Mouse (Mus musculus) hindbrain, postnatal 0 days (tissue): ENCODE data around the gene Pigl. TPM values are rescaled to one million over a fixed set of nuclear protein-coding genes. Genes with fewer than 3 reads are reported as not detected.

ENCODE experiments used
- ATAC-seq: fragments of 200-750 bp; cut with Nextera tagmentation; 2 replicates; pipeline ENCODE4 v1.8.0; 2017; ENCODE audit warnings: mild to moderate bottlenecking, moderate TSS enrichment, moderate library complexity
- DNase-seq: peaks from one replicate; pipeline ENCODE4 v3.0.0-alpha.2; 2015; ENCODE audit warnings: low spot score
- H3K27ac ChIP-seq: fragments of 300-500 bp; sonication (generic); 2 replicates; pipeline ENCODE4 v1.5.1; 2014; ENCODE audit warnings: mild to moderate bottlenecking
- H3K27me3 ChIP-seq: fragments of 300-500 bp; sonication (generic); 2 replicates; pipeline ENCODE4 v1.6.1; 2014; ENCODE audit warnings: low read length, mixed read lengths; ENCODE audit not compliant: insufficient read depth
- H3K36me3 ChIP-seq: fragments of 300-500 bp; sonication (generic); 2 replicates; pipeline ENCODE4 v1.6.1; 2014; ENCODE audit warnings: low read length, mixed read lengths; ENCODE audit not compliant: insufficient read depth
- H3K4me1 ChIP-seq: fragments of 300-500 bp; sonication (generic); 2 replicates; pipeline ENCODE4 v1.6.1; 2014; ENCODE audit warnings: antibody characterized with exemption, low read length, mixed read lengths; ENCODE audit not compliant: insufficient read depth
- H3K4me2 ChIP-seq: fragments of 300-500 bp; sonication (generic); 2 replicates; pipeline ENCODE4 v1.6.1; 2014; ENCODE audit warnings: low read depth, mild to moderate bottlenecking, low read length, moderate library complexity, mixed read lengths
- H3K4me3 ChIP-seq: fragments of 300-500 bp; sonication (generic); 2 replicates; pipeline ENCODE4 v1.5.1; 2014; ENCODE audit warnings: low read length
- H3K9ac ChIP-seq: fragments of 300-500 bp; sonication (generic); replicated peaks from 2 replicates; pipeline ENCODE4 v1.6.1; 2014; ENCODE audit warnings: mild to moderate bottlenecking, low read length, moderate library complexity, mixed read lengths
- H3K9me3 ChIP-seq: fragments of 300-500 bp; sonication (generic); 2 replicates; pipeline ENCODE4 v1.6.1; 2016; ENCODE audit warnings: low read length, mixed read lengths
- CTCF ChIP-seq: IDR thresholded peaks from 2 replicates; pipeline ENCODE4 v1.5.1; 2016; ENCODE audit warnings: antibody characterized with exemption, control low read depth, low read depth
- WGBS: fragments of 180-500 bp; shearing (Covaris S2); extraction: QIAGEN DNeasy Blood & Tissue Kit; methylation state at CpG from one replicate; pipeline ENCODE4 v1.1.7; 2014; 5-methylcytosine and 5-hydroxymethylcytosine counted together
- polyA plus RNA-seq: library from polyadenylated mRNA; unstranded; fragments of >200 nt; fragmentation: Nextera tagmentation; extraction: Ambion mirVana; gene quantifications from 2 replicates; pipeline ENCODE4 v1.2.1, GENCODE M21; 2015
- total RNA-seq: library from RNA; depleted of rRNA; stranded (reverse); fragments of >200 nt; gene quantifications from 2 replicates; pipeline ENCODE4 v1.2.3, GENCODE M21; 2014; rRNA removed

Gene Pigl
- total RNA-seq, result 5.9 and 6.7 TPM in 2 replicates
- polyA plus RNA-seq, result 6.6 and 6.9 TPM in 2 replicates

- Histone ChIP-seq H3K4me2 (peak within 1 kb of the TSS; percentile 96), H3K4me3 (peak within 1 kb of the TSS; percentile 95), H3K27me3 (no peaks in the 10 kb centered on the region), H3K9ac (peak within 1 kb of the TSS; percentile 98), H3K9me3 (no peaks in the 10 kb centered on the region), H3K4me1 (no peaks in the 10 kb centered on the region; the same call in 1 of the 2 replicates), H3K27ac (peak within 1 kb of the TSS; percentile 98), H3K36me3 (no peaks in the 10 kb centered on the region)
- under 1% methylated on average over 33 of the region's 33 CpGs for WGBS
- DNase-seq (peak; percentile 93), ATAC-seq (peak; percentile 84)
- TF ChIP-seq CTCF, result no peak
Measured at GRCm38 (mm10) chr11:62458276-62458724, at the start of gene Pigl, which contains the start of gene Ncor1. Gene Pigl (plus strand): TSS chr11:62458460. Gene Ncor1 (minus strand): TSS chr11:62458541.

DNA sequence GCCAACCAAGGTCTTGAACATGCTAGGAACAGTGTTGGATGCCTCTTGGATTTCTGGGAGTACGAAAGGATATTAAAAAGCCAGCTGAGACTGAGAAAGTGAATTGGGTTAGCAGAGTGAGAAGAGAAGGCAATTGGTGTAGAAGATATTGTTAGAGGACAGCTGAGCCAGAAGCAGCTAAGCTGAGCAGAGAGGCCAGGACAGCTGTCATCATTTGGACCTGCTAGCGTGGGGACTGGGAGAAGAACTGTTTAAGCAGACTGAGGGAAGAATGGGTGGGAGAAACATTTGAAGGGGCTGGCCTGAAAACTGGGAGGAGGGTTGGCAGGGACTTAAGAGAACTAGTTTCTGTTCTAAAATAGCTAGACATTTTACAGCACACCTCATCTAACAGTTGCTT lies 49.4 kb upstream of the Pigl start:
- Histone ChIP-seq H3K9me3 (no peaks in the 10 kb centered on the region), H3K4me3 (no peak overlapping the region), H3K4me2 (no peak overlapping the region), H3K27me3 (no peaks in the 10 kb centered on the region), H3K36me3 (peaks cover 12% of the 10 kb centered on the region; the same call in 1 of the 2 replicates), H3K9ac (no peak overlapping the region), H3K4me1 (no peaks in the 10 kb centered on the region), H3K27ac (no peak overlapping the region)
- TF ChIP-seq CTCF, result no peak
- ATAC-seq, result no peak
- no peak for DNase-seq
- 94% methylated on average over 2 of the region's 2 CpGs for WGBS

GRCm38 (mm10) chr11:62409611-62410010 lies 48.6 kb upstream of the Pigl start:
- Histone ChIP-seq H3K4me1 (no peaks in the 10 kb centered on the region), H3K36me3 (peaks cover 14% of the 10 kb centered on the region; the same call in 1 of the 2 replicates), H3K27me3 (no peaks in the 10 kb centered on the region), H3K4me3 (no peak overlapping the region), H3K4me2 (no peak overlapping the region), H3K9ac (no peak overlapping the region), H3K9me3 (no peaks in the 10 kb centered on the region), H3K27ac (no peak overlapping the region)
- no peak for ATAC-seq
- DNase-seq, result no peak
- 90% methylated on average over 1 of the region's 1 CpGs for WGBS
- TF ChIP-seq CTCF, result no peak

DNA sequence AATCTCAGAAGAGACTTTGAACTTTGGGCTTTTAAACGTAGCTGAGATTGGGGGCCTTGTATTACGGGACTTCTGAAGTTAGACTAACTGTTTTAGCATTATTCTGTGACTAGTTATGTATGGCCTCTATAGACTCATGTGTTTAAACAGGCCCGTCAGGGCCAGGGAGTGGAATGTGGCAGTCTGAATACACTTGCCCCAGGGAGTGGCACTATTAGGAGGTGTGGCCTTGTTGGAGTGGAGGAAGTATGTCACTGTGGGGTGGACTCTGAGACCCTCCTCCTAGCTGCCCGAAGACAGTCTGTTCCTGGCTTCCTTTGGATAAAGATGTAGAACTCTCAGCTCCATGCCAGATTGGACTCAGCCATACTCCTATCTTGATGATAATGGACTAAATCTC lies 43.2 kb upstream of the Pigl start:
- peaks cover 10% of the 10 kb centered on the region; the same call in 1 of the 2 replicates for H3K36me3 ChIP-seq
- no peak overlapping the region for H3K9ac ChIP-seq
- H3K27me3 ChIP-seq, result no peaks in the 10 kb centered on the region
- no peak overlapping the region for H3K27ac ChIP-seq
- 90% methylated on average over 4 of the region's 4 CpGs for WGBS
- H3K9me3 ChIP-seq, result no peaks in the 10 kb centered on the region
- H3K4me2 ChIP-seq, result no peak overlapping the region
- TF ChIP-seq CTCF, result no peak
- H3K4me3 ChIP-seq, result no peak overlapping the region
- DNase-seq, result no peak
- no peak for ATAC-seq
- no peaks in the 10 kb centered on the region for H3K4me1 ChIP-seq

DNA sequence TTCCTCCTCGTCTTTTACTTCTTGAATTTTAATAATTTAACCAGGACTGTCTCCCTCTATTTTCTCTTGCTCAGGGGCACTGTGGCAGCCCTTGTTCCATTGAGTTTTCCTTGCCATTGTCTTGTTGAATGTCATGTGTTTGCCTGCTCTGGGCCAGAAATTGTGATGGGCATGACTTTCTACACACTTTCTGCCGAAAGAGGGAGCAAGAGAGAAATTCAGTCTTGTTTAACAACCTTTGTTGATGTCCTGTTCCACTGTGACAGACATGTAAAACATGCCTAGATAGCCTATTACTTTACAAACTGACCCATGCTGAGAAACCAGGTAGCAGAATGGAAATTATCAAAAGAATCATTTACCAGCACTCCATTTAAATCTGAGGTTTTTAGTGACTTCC lies 33.7 kb upstream of the Pigl start:
- 62% methylated on average over 2 of the region's 2 CpGs for WGBS
- ATAC-seq, result no peak
- no peak overlapping the region for H3K27ac ChIP-seq
- H3K9ac ChIP-seq, result no peak overlapping the region
- no peaks in the 10 kb centered on the region for H3K9me3 ChIP-seq
- H3K36me3 ChIP-seq, result peaks cover 16% of the 10 kb centered on the region; the same call in 1 of the 2 replicates
- peak; percentile 19 for DNase-seq
- H3K4me3 ChIP-seq, result no peak overlapping the region
- TF ChIP-seq CTCF, result peak; percentile 36; the same call in 1 of the 2 replicates
- no peak overlapping the region for H3K4me2 ChIP-seq
- no peaks in the 10 kb centered on the region for H3K27me3 ChIP-seq
- no peaks in the 10 kb centered on the region for H3K4me1 ChIP-seq

DNA sequence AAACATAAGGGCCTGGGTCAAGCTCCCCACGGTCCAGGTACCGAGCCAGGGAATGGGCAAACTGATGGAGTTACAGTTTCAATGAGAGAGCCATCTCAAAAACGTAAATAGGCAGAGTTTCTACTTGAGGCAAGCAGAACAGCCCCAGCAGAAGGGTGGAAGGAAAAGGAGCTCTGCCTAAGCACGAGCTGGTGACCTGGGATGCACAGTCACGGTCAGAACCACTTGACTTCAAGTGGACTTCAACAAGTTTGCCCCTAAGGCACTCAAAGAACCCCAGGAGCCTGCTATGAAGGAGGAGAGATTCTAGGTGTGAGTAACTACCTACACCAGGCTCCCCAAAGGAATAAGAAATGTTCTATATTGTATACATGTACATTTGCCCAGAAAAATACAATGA lies 32.0 kb upstream of the Pigl start:
- no peaks in the 10 kb centered on the region for H3K9me3 ChIP-seq
- no peaks in the 10 kb centered on the region for H3K4me1 ChIP-seq
- H3K27me3 ChIP-seq, result no peaks in the 10 kb centered on the region
- DNase-seq (no peak), ATAC-seq (no peak)
- no peak overlapping the region for H3K4me3 ChIP-seq
- H3K4me2 ChIP-seq, result no peak overlapping the region
- TF ChIP-seq CTCF, result no peak
- peaks cover 13% of the 10 kb centered on the region; the same call in 1 of the 2 replicates for H3K36me3 ChIP-seq
- 92% methylated on average over 5 of the region's 5 CpGs for whole genome bisulfite sequencing
- H3K9ac ChIP-seq, result no peak overlapping the region
- no peak overlapping the region for H3K27ac ChIP-seq

DNA sequence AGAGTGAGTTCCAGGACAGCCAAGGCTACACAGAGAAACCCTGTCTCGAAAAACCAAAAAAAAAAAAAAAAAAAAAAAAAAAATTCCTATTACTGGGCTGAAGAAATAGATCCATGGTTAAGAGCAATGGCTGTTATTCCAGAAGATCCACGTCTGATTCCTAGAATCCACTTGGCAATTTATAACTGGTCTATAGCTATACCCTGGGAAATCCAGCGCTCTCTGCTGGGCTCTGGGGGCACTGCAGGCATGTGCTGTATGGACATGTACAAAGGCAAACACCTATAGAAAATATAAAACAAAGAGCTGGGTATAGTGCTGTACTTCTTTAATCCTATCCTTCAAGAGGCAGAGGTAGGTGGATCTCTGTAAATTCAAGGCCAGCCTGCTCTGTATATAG lies 31.2 kb upstream of the Pigl start:
- peaks cover 10% of the 10 kb centered on the region; the same call in 1 of the 2 replicates for H3K36me3 ChIP-seq
- no peaks in the 10 kb centered on the region for H3K4me1 ChIP-seq
- no peak overlapping the region for H3K4me2 ChIP-seq
- H3K27me3 ChIP-seq, result no peaks in the 10 kb centered on the region
- TF ChIP-seq CTCF, result no peak
- WGBS, result 81% methylated on average over 2 of the region's 3 CpGs
- DNase-seq, result no peak
- no peak overlapping the region for H3K4me3 ChIP-seq
- no peak overlapping the region for H3K9ac ChIP-seq
- H3K9me3 ChIP-seq, result no peaks in the 10 kb centered on the region
- ATAC-seq, result no peak
- no peak overlapping the region for H3K27ac ChIP-seq
